Mouse (Mus musculus): ENCODE results near the gene Aanat. TPM values are rescaled to one million over a fixed set of nuclear protein-coding genes. Genes with fewer than 3 reads are reported as not detected.

Gene Aanat
- polyA plus RNA-seq, 1 experiment from 2014 or later, result not detected

DNA sequence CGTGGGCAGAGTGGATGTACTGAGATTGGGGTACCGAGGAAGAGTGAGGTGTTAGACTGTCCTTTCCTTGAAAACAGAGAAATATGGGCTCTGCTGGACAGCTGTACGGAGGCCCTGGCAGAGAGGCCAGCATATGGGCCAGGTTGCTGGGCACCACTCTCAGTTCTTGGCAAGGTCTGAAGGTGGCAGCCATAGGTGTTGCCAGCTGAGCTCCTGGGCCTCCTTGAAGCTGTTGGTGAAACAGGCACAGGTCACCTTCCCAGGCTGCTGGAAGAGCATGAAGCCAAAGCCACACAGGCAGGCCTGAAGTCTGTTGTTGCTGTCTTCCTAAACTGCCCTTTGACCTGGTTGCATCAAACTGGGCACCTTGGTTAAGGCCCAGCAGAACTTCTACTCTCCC, 55.5 kb downstream of the Aanat start:
- 67% methylated on average over 3 of the region's 3 CpGs for WGBS
- TF ChIP-seq EP300 (IDR thresholded peaks at IDR 0.05), result no peak
- TF ChIP-seq CTCF (IDR thresholded peaks at IDR 0.05), result no peak
- no peaks in the 10 kb centered on the region for H3K9me3 ChIP-seq (ENCODE audit: low read length)
- peaks cover 5% of the 10 kb centered on the region; the same call in 1 of the 2 replicates for H3K4me1 ChIP-seq (ENCODE audit: insufficient read depth, low read depth, low read length)
- DNase-seq (ENCODE audit: low spot score) (no peak), ATAC-seq (no peak)
- no peaks in the 10 kb centered on the region for H3K27me3 ChIP-seq (replicated peaks; ENCODE audit: insufficient read depth, low read length)
- H3K4me3 ChIP-seq (ENCODE audit: low read depth, low read length), result no peak overlapping the region
- no peak overlapping the region for H3K9ac ChIP-seq (replicated peaks; ENCODE audit: low read depth)
- no peak overlapping the region for H3K27ac ChIP-seq (ENCODE audit: low read length)
- no peak overlapping the region for H3K4me2 ChIP-seq (replicated peaks; ENCODE audit: low read depth, low read length)
- no peaks in the 10 kb centered on the region for H3K36me3 ChIP-seq (ENCODE audit: insufficient read depth, low read length)

DNA sequence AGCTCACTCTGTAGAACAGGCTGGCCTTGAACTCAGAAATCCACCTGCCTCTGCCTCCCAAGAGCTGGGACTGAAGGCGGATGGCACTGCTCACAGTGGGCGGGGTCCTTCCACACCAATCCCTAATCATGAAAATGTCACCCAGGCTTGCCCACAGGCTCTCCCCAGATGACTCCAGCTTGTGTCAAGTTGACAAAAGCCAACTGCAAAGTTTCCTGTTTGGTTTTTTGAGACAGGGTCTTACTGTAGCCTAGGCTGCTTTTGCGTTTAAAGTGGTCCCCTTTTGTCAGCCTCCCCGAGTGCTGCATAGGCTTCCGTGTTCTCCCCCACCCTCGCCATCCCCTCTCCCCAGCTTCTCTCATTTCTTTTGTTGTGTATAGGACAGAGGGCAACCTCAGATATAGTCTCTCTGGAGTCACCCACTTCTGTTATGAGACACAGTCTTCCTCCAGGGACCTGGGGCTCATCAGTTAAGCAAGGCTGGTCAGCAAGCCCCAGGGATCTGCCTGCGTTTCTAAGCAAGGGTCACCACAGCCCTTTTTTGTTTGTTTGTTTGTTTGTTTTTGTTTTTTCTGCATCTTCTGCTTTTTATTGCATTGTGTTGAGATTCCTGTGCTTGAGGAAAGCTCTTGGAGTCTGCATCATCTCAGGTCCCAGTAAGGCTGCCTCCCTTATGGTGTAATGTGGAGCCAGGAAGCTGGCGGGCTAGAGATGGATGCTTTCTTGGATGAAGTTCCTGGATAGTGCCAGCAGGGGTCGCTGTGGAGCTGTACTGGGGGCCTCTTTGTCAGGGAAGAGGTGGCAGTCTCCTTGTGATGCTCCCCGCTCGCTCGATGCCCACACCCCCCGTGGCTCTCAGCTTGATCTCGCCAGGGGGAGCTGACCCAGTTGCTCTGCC, 56.7 kb downstream of the Aanat start:
- H3K27ac ChIP-seq (ENCODE audit: low read length), result no peak overlapping the region
- H3K27me3 ChIP-seq (replicated peaks; ENCODE audit: insufficient read depth, low read length), result no peaks in the 10 kb centered on the region
- H3K4me3 ChIP-seq (ENCODE audit: low read depth, low read length), result no peak overlapping the region
- WGBS, result 37% methylated on average over 14 of the region's 14 CpGs
- no peak overlapping the region for H3K9ac ChIP-seq (replicated peaks; ENCODE audit: low read depth)
- H3K4me2 ChIP-seq (replicated peaks; ENCODE audit: low read depth, low read length), result no peak overlapping the region; the same call in 1 of the 2 replicates
- DNase-seq (ENCODE audit: low spot score), result peak; percentile 93
- H3K4me1 ChIP-seq (ENCODE audit: insufficient read depth, low read depth, low read length), result peaks cover 12% of the 10 kb centered on the region
- TF ChIP-seq EP300 (IDR thresholded peaks at IDR 0.05) (peak; percentile 49), CTCF (IDR thresholded peaks at IDR 0.05) (peak; percentile 98)
- H3K36me3 ChIP-seq (ENCODE audit: insufficient read depth, low read length), result no peaks in the 10 kb centered on the region
- no peaks in the 10 kb centered on the region for H3K9me3 ChIP-seq (ENCODE audit: low read length)
- peak; percentile 55 for ATAC-seq

DNA sequence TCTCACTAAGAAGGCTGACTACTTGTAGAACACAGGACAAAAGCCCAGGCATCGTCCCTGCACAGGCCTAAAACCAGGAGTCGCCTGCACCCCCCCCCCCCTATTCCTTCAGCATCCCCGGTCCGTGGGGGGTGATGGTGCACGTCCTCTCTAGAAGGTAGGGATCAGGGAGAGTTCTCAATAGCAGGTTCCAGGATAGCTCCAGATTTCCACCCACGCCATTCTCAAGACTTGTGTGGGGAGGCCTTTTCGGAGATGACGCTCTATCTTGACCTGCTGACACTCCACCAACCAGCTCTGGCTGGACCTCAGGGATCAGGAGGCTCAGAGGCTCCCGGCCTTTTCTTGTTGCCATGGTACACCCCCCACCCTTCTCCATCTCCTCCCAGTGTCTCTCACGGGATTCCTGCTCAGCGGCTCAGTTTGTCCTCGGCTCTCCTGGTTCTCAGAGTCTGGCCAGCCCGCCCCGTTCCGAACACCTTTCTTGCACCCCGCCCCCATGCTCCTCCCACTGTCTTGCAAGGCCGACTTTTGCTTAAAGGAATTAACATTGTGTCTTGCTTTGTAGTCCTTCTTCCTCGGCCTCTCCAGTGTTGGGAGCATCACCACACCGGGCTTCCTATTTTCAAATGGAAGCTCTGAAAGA, 57.5 kb downstream of the Aanat start:
- Histone ChIP-seq H3K27me3 (replicated peaks; ENCODE audit: insufficient read depth, low read length) (no peaks in the 10 kb centered on the region), H3K36me3 (ENCODE audit: insufficient read depth, low read length) (no peaks in the 10 kb centered on the region), H3K4me2 (replicated peaks; ENCODE audit: low read depth, low read length) (no peak overlapping the region; the same call in 1 of the 2 replicates), H3K4me3 (ENCODE audit: low read depth, low read length) (no peak overlapping the region), H3K9me3 (ENCODE audit: low read length) (no peaks in the 10 kb centered on the region), H3K4me1 (ENCODE audit: insufficient read depth, low read depth, low read length) (peaks cover 19% of the 10 kb centered on the region), H3K27ac (ENCODE audit: low read length) (no peak overlapping the region), H3K9ac (replicated peaks; ENCODE audit: low read depth) (no peak overlapping the region)
- DNase-seq (ENCODE audit: low spot score) (no peak), ATAC-seq (no peak)
- WGBS, result 14% methylated on average over 19 of the region's 19 CpGs
- TF ChIP-seq CTCF (IDR thresholded peaks at IDR 0.05) (no peak), EP300 (IDR thresholded peaks at IDR 0.05) (no peak)

DNA sequence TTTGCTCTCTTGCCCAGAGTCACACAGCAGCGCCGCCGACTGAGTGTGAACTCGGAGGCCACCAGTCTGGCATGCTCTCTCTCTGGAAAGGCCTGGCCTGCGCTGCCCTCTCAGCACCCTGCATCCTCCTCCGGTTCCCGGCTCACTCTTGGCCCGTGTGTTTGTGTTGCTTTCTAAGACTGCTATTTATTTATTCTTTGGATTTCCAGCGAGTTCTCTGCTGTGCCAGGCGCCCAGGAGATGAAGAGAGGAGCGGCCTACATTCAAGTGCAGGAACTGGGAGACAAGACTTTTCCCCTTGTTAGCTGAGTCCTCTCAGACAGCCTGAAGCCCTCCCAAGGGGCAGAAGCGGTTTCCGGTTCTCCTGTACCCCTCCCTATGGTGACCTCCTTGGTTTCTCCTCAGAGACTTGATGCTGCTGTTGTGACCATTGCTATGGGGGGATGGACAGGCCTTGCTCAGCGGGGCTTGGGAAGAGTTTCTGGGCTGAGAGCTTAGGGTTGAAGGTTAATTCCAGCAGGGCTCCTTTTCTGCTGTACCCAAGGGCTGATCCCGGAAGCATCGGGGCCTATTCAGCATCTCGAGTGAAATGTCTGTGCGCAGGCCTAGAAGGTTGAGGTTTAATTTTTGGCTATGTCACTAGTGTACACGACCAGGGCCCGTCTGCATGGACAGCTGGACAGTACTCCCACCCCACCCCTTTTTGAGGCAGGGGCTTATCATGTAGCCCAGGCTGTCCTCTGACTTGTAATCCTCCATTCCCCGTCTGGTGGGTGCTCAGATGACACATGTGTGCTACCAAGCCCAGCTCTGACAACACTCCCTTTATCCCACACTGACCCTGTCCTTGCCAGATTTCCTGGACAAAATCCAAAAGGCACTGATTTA, 58.2 kb downstream of the Aanat start:
- H3K9ac ChIP-seq (replicated peaks; ENCODE audit: low read depth), result no peak overlapping the region
- no peaks in the 10 kb centered on the region for H3K27me3 ChIP-seq (replicated peaks; ENCODE audit: insufficient read depth, low read length)
- 48% methylated on average over 21 of the region's 21 CpGs for WGBS
- H3K4me3 ChIP-seq (ENCODE audit: low read depth, low read length), result no peak overlapping the region
- H3K36me3 ChIP-seq (ENCODE audit: insufficient read depth, low read length), result no peaks in the 10 kb centered on the region
- no peak for DNase-seq (ENCODE audit: low spot score)
- no peak overlapping the region for H3K4me2 ChIP-seq (replicated peaks; ENCODE audit: low read depth, low read length)
- H3K4me1 ChIP-seq (ENCODE audit: insufficient read depth, low read depth, low read length), result peaks cover 19% of the 10 kb centered on the region
- no peak for TF ChIP-seq CTCF (IDR thresholded peaks at IDR 0.05)
- TF ChIP-seq EP300 (IDR thresholded peaks at IDR 0.05), result no peak
- no peak overlapping the region; the same call in 1 of the 2 replicates for H3K27ac ChIP-seq (ENCODE audit: low read length)
- no peaks in the 10 kb centered on the region for H3K9me3 ChIP-seq (ENCODE audit: low read length)
- ATAC-seq, result no peak

DNA sequence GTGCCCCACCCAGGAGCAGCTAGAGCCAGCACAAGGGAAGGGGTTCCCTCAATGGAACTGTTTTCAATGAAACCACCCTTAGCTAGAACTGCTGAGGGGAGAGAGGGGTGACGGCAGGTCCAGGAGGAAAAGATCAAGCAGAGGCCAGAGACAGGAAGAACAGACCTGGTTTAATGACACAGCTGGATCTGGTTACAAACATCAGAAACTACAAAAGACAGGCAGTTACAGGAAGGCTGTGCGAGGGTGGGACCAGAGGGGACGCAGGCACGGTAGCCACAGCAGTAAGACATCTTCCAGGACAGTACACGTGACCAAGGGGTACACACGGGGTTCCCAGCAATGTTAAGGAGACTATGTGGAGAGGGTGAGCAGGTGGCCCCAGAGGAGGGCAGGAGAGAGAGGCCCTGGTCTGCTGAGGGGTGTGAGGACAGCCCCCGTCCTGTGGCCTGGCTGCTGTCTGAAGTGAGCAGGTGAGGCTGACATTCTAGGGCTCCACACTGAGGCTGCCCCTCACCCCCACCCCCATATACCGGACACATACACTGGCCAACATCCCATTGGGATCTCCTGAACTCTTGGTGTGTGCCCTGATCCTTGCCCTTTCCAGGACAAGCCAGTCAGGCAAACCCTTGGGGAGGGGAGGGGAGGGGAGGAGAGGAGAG, 59.3 kb downstream of the Aanat start:
- DNase-seq (ENCODE audit: low spot score) (no peak), ATAC-seq (no peak)
- H3K4me1 ChIP-seq (ENCODE audit: insufficient read depth, low read depth, low read length), result peaks cover 19% of the 10 kb centered on the region
- H3K9ac ChIP-seq (replicated peaks; ENCODE audit: low read depth), result no peak overlapping the region
- no peak overlapping the region for H3K4me3 ChIP-seq (ENCODE audit: low read depth, low read length)
- no peak for TF ChIP-seq CTCF (IDR thresholded peaks at IDR 0.05)
- TF ChIP-seq EP300 (IDR thresholded peaks at IDR 0.05), result no peak
- H3K36me3 ChIP-seq (ENCODE audit: insufficient read depth, low read length), result no peaks in the 10 kb centered on the region
- no peak overlapping the region for H3K27ac ChIP-seq (ENCODE audit: low read length)
- no peak overlapping the region for H3K4me2 ChIP-seq (replicated peaks; ENCODE audit: low read depth, low read length)
- H3K9me3 ChIP-seq (ENCODE audit: low read length), result no peaks in the 10 kb centered on the region
- 68% methylated on average over 8 of the region's 8 CpGs for WGBS
- no peaks in the 10 kb centered on the region for H3K27me3 ChIP-seq (replicated peaks; ENCODE audit: insufficient read depth, low read length)

Measured in lung, postnatal 0 days (tissue).